ENCODE assay signal across 12 mouse cellular contexts in the genomic region with DNA sequence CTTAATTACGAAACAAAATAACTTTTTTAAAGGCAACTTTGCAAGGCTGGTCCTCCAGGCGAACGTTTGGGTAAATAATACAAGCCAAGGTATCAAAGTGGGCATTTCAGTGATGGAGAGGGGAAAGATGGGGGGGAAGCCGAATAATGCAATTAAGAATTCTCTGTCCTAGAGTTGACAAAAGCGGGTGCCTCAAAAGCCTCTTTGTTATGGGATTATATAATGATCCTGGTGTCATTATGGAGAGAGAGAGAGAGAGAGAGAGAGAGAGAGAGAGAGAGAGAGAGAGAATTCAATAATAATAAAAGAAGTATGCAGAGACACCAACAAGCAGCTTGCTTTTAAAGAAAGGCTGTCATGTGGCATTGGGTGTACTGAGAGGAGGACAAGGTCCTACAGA. TPM values are rescaled to one million over a fixed set of nuclear protein-coding genes. Genes with fewer than 3 reads are reported as not detected.
DNase-seq lines count a peak whose midpoint lies in the region; ATAC-seq and TF ChIP-seq lines count a peak whose summit lies in the region.
"Had no signal": no experiment of that assay in that cellular context is flagged by ENCODE, and none has a peak within 500 bp of the region (broad histone marks: within the 10 kb centered on the region; RNA-seq: fewer than 3 reads in every experiment).

No protein-coding gene starts in this region.

- peak overlapping the region; percentile 92 for H3K4me3 ChIP-seq in cerebellum, adult 2 months (replicated peaks; ENCODE audit: insufficient read depth, low read depth, low read length)
- H3K4me3 ChIP-seq in limb, embryonic 12.5 days (replicated peaks): no peak overlapping the region
- H3K4me3 ChIP-seq in limb, embryonic 10.5 days: no peak overlapping the region
- H3K4me3 ChIP-seq in hindbrain, postnatal 0 days (ENCODE audit: low read length): peak overlapping the region; percentile 67
- H3K4me3 ChIP-seq: erythroblast, embryonic 14.5 days; myocyte had no signal

- TF ChIP-seq POLR2A in cerebellum, adult 2 months (IDR thresholded peaks at IDR 0.05; ENCODE audit: borderline replicate concordance, insufficient read depth, low read length): no peak

- 13% methylated on average over 5 of the region's 5 CpGs for WGBS in cerebellum, adult 2 months
- WGBS in limb, embryonic 12.5 days: 12% methylated on average over 5 of the region's 5 CpGs
- WGBS in limb, embryonic 10.5 days: 15% methylated on average over 5 of the region's 5 CpGs
- WGBS in hindbrain, postnatal 0 days: 13% methylated on average over 5 of the region's 5 CpGs

- TF ChIP-seq CTCF in cerebellum, adult 2 months (IDR thresholded peaks at IDR 0.05; ENCODE audit: borderline replicate concordance, insufficient read depth, low read depth, low read length): no peak
- no peak for TF ChIP-seq CTCF in hindbrain, postnatal 0 days (IDR thresholded peaks at IDR 0.05; ENCODE audit: low read depth)

- no peak for ATAC-seq in limb, embryonic 12.5 days (ENCODE audit: insufficient number of reproducible peaks, insufficient read depth, low FRiP score, low TSS enrichment, low read depth)
- ATAC-seq in hindbrain, postnatal 0 days: no peak
- ATAC-seq: inflammation-experienced regulatory T-cells, adult 6 months had no signal

- H3K27me3 ChIP-seq in cerebellum, adult 2 months (ENCODE audit: control insufficient read depth, insufficient read depth, low read length): no peaks in the 10 kb centered on the region
- peaks cover 77% of the 10 kb centered on the region for H3K27me3 ChIP-seq in limb, embryonic 12.5 days
- H3K27me3 ChIP-seq in limb, embryonic 10.5 days (ENCODE audit: low read depth, poor library complexity, severe bottlenecking): peaks cover 87% of the 10 kb centered on the region
- H3K27me3 ChIP-seq in hindbrain, postnatal 0 days (ENCODE audit: insufficient read depth, low read length): no peaks in the 10 kb centered on the region

- no peaks in the 10 kb centered on the region for H3K36me3 ChIP-seq in limb, embryonic 12.5 days
- no peaks in the 10 kb centered on the region for H3K36me3 ChIP-seq in limb, embryonic 10.5 days
- H3K36me3 ChIP-seq in hindbrain, postnatal 0 days (ENCODE audit: insufficient read depth, low read length): no peaks in the 10 kb centered on the region

- H3K9ac ChIP-seq in limb, embryonic 12.5 days (replicated peaks): no peak overlapping the region
- H3K9ac ChIP-seq in hindbrain, postnatal 0 days (replicated peaks; ENCODE audit: low read length): peak overlapping the region; percentile 73; the same call in 1 of the 2 replicates

- no peaks in the 10 kb centered on the region for H3K9me3 ChIP-seq in limb, embryonic 12.5 days
- H3K9me3 ChIP-seq in limb, embryonic 10.5 days (replicated peaks): no peaks in the 10 kb centered on the region
- H3K9me3 ChIP-seq in hindbrain, postnatal 0 days (ENCODE audit: low read length): no peaks in the 10 kb centered on the region

- peak overlapping the region; percentile 95; the same call in 1 of the 2 replicates for H3K4me2 ChIP-seq in limb, embryonic 12.5 days
- H3K4me2 ChIP-seq in hindbrain, postnatal 0 days (ENCODE audit: low read depth, low read length): peak overlapping the region; percentile 96

- H3K4me1 ChIP-seq in cerebellum, adult 2 months (ENCODE audit: control insufficient read depth, insufficient read depth, low read length): 0 out of 2 replicates have a peak, but pooled peaks cover 3% of the 10 kb centered on the region
- peaks cover 16% of the 10 kb centered on the region for H3K4me1 ChIP-seq in limb, embryonic 12.5 days (replicated peaks)
- H3K4me1 ChIP-seq in limb, embryonic 10.5 days: peaks cover 46% of the 10 kb centered on the region
- H3K4me1 ChIP-seq in hindbrain, postnatal 0 days (ENCODE audit: insufficient read depth, low read length): no peaks in the 10 kb centered on the region

- DNase-seq in cerebellum, adult 2 months: peak in 1 of 2 experiments; percentile 29
- DNase-seq in cerebellum, postnatal 4 days (ENCODE audit: low spot score in 2 of 2): no peak
- DNase-seq in limb, embryonic 10.5 days (ENCODE audit: low spot score): no peak
- DNase-seq in hindbrain, postnatal 0 days (ENCODE audit: low spot score): no peak
- peak; percentile 51 for DNase-seq in retina, embryonic 14.5 days (ENCODE audit: low spot score)
- DNase-seq in lung, postnatal 14 days: no peak
- no peak for DNase-seq in lung, postnatal 36 days

- H3K27ac ChIP-seq in cerebellum, adult 2 months (ENCODE audit: insufficient read depth, low read length): peak overlapping the region; percentile 81; the same call in 1 of the 2 replicates
- no peak overlapping the region for H3K27ac ChIP-seq in limb, embryonic 12.5 days
- H3K27ac ChIP-seq in limb, embryonic 10.5 days: no peak overlapping the region
- H3K27ac ChIP-seq in hindbrain, postnatal 0 days: peak overlapping the region; percentile 86; the same call in 1 of the 2 replicates

RNA-seq across cellular contexts. Expression of a gene that starts 0.5 kb away (rescaled TPM):
- polyA plus RNA-seq in cerebellum, adult 2 months (2012; rRNA removed): 38.5 and 40.0 TPM in 2 replicates
- 6.2 and 8.1 TPM in 2 replicates for polyA plus RNA-seq in limb, embryonic 12.5 days (2016; fragmentation: Nextera tagmentation; extraction: Ambion mirVana)
- 1.3 and 1.8 TPM in 2 replicates for polyA plus RNA-seq in limb, embryonic 10.5 days (2016; fragmentation: Nextera tagmentation; extraction: Ambion mirVana)
- total RNA-seq in hindbrain, postnatal 0 days (2014; rRNA removed): 65.6 and 74.1 TPM in 2 replicates
- polyA plus RNA-seq in hindbrain, postnatal 0 days (2015; fragmentation: Nextera tagmentation; extraction: Ambion mirVana): 31.8 and 32.6 TPM in 2 replicates
- total RNA-seq: liver, adult 2 months had no signal
- polyA plus RNA-seq: erythroblast, embryonic 14.5 days; liver, adult 2 months; myocyte had no signal

Comparison
In these comparisons a context has a peak if more than half of its experiments do, and no peak if none do; other contexts are left out.
1. H3K27ac ChIP-seq: peak in cerebellum, adult 2 months (single experiment) and hindbrain, postnatal 0 days (single experiment); none in limb, embryonic 12.5 days (single experiment) and limb, embryonic 10.5 days (single experiment).
2. H3K4me3 ChIP-seq: peak in cerebellum, adult 2 months (single experiment) and hindbrain, postnatal 0 days (single experiment); none in limb, embryonic 12.5 days (single experiment) and limb, embryonic 10.5 days (single experiment).